Mouse (Mus musculus) spleen, adult 18-20 months (tissue): Measurements from ENCODE around the gene Tmem235.
A peak's percentile ranks its signal among the peaks of the same experiment; 100 is the strongest.
"Not testable (repeated sequence)": the region's sequence is repeated elsewhere in the genome, so short reads cannot be mapped to it uniquely, and the experiment has no call there.

Experiments
- DNase-seq, 2 experiments: peaks; one replicate each; pipeline ENCODE4 v3.0.0; 2022; ENCODE audit warnings: mixed read lengths in 2 of 2

Tmem235 gene

GRCm38 (mm10) chr11:117833509-117833908 lies 27.0 kb upstream of the Tmem235 start:
- not testable (repeated sequence) for DNase-seq

- DNase-seq = no peak
These were observed 26.5 kb upstream of the Tmem235 start for GRCm38 (mm10) chr11:117834086-117834485.

GRCm38 (mm10) chr11:117836306-117836705 lies 24.2 kb upstream of the Tmem235 start:
- no peak for DNase-seq

- DNase-seq = no peak
These were observed 22.0 kb upstream of the Tmem235 start for GRCm38 (mm10) chr11:117838572-117838971.

- no peak for DNase-seq
These were observed 21.5 kb upstream of the Tmem235 start for GRCm38 (mm10) chr11:117839021-117839420.

- no peak for DNase-seq
These were observed 19.6 kb upstream of the Tmem235 start for GRCm38 (mm10) chr11:117840910-117841309.

GRCm38 (mm10) chr11:117843434-117843833 lies 17.1 kb upstream of the Tmem235 start:
- no peak for DNase-seq

- DNase-seq = no peak
These were observed 15.6 kb upstream of the Tmem235 start for GRCm38 (mm10) chr11:117844997-117845396.

- DNase-seq = no peak
These were observed 14.9 kb upstream of the Tmem235 start for GRCm38 (mm10) chr11:117845651-117846050.

- DNase-seq = no peak
These were observed 13.9 kb upstream of the Tmem235 start for GRCm38 (mm10) chr11:117846640-117847039.

GRCm38 (mm10) chr11:117847593-117848215 lies 12.8 kb upstream of the Tmem235 start:
- no peak for DNase-seq

- peak; percentile 57 to 59 for DNase-seq
These were observed 12.1 kb upstream of the Tmem235 start for GRCm38 (mm10) chr11:117848271-117848984.

- peak; percentile 95 to 99 for DNase-seq
These were observed 11.4 kb upstream of the Tmem235 start, which contains the start of gene Birc5 for GRCm38 (mm10) chr11:117848985-117849671. TSS of gene Birc5 (plus strand) at chr11:117849251.

- no peak for DNase-seq
These were observed 7.7 kb upstream of the Tmem235 start for GRCm38 (mm10) chr11:117852875-117853274.

GRCm38 (mm10) chr11:117854241-117854640 lies 6.3 kb upstream of the Tmem235 start:
- no peak for DNase-seq

- DNase-seq = no peak
These were observed 5.2 kb upstream of the Tmem235 start for GRCm38 (mm10) chr11:117855360-117855759.

GRCm38 (mm10) chr11:117855975-117856374 lies 4.6 kb upstream of the Tmem235 start:
- no peak for DNase-seq

GRCm38 (mm10) chr11:117857462-117857861 lies 3.1 kb upstream of the Tmem235 start:
- DNase-seq = no peak

GRCm38 (mm10) chr11:117858392-117858791 lies 2.2 kb upstream of the Tmem235 start:
- no peak for DNase-seq

- no peak for DNase-seq
These were observed 2.8 kb downstream of the Tmem235 start for GRCm38 (mm10) chr11:117863174-117863856.

- no peak for DNase-seq
These were observed 4.3 kb downstream of the Tmem235 start for GRCm38 (mm10) chr11:117864805-117865204.

- no peak for DNase-seq
These were observed 5.4 kb downstream of the Tmem235 start for GRCm38 (mm10) chr11:117865988-117866387.
